Mouse (Mus musculus) thymus, postnatal 14 days (tissue): ENCODE results near the gene Klf2.
A peak's percentile ranks its signal among the peaks of the same experiment; 100 is the strongest.

ENCODE experiments used
- DNase-seq: peaks from one replicate; pipeline ENCODE4 v3.0.0; 2021

Gene Klf2

DNA sequence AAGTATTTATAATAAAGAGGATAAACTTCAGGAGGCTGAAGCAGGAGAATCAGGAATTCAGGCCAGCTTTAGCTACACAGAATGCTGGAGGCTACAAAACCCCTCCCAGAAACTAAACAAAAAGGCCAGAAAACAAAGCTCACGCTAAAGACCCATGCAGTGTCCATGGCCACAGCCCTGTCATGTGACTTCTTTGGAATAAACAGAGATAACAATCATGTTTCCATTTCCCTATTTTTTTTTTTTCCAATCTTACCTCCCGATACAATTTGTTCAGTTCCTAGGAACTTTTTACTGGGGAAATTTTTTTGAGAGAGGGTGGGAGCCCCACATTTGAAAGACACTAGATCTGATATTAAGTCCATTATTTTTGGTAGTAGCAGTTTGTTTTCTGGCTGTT is 17.4 kb downstream of the Klf2 start:
- DNase-seq = no peak

GRCm38 (mm10) chr8:72337034-72337433 is 18.2 kb downstream of the Klf2 start:
- DNase-seq = no peak

GRCm38 (mm10) chr8:72342556-72343300 is 23.9 kb downstream of the Klf2 start:
- no peak for DNase-seq

DNA sequence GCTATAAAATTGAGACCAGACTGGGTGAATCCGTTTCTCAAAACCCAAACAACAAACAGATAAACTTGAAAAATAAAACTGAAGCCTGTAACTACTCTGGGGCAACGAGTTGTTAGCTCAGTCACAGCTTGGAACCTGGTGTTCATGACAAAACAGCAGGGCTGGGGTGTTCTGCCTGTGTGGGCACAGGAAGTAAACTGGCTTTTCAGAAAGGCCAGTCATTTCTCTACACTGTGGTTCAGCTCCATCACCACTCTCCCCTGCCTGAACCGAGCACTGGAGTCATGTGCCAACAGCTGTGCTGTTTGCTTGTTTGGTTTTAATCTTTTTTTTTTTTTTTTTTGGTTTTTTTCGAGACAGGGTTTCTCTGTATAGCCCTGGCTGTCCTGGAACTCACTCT is 24.9 kb downstream of the Klf2 start:
- no peak for DNase-seq

- no peak for DNase-seq
Measured at GRCm38 (mm10) chr8:72347553-72347952, 28.7 kb downstream of the Klf2 start.

DNA sequence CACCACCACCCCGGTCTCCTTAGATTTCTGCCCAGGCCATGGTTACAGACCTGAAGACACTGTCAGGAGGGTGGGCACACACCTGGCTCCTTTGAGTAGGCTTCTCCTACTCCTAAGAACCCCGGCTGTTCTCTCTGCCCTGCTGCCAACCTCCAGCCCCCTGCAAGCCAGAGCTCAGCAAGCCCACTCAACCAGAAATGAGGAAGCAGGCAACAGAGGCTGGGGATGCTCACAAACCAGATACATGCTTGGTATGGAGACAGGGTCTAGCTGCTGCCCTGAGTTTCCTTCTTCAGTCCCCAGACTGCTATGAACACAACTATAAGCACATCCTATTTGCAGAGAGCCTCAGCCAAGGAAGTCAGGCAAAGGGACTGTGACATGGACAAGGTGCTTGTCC is 29.3 kb downstream of the Klf2 start:
- no peak for DNase-seq

DNA sequence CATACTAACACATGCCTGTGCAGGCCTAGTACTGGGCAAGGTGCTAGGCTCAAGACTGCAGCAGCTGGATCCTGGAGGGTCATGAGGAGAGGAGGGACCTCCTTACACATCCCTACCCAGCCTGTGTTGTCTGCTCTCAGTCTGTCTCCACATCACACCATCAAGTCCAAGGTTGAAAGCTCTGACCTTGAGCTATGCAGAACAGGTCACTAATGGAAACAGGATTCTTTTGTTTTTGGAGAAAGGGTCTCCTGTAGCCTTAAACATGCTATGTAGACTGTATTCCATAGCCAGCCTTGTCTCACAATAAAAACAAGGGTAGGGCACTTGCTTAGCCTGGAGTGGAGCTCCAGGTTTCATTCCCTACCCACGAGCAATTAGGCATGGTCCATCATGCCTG is 30.1 kb downstream of the Klf2 start:
- DNase-seq = no peak

DNA sequence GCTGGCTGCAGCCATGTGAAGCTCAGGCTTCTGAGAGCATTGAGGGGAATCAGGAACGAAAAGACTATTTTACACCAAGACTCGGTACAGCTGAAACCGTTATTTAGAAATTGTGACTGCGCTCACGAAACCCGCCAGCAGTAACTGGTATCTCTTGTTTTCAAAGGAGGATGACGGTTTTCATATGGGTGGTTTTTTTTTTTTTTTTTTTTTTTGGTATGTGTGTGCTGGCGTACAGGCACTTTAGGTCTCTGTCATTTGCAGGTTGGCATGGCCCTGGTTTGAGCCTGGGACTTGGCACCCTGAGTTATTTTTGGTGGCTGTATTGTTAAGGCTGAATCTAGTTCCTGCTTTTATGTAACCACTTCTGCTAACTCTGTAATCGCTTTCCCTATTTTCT is 31.0 kb downstream of the Klf2 start:
- DNase-seq = peak; percentile 38

GRCm38 (mm10) chr8:72350727-72351126 is 31.9 kb downstream of the Klf2 start:
- peak; percentile 75 for DNase-seq

DNA sequence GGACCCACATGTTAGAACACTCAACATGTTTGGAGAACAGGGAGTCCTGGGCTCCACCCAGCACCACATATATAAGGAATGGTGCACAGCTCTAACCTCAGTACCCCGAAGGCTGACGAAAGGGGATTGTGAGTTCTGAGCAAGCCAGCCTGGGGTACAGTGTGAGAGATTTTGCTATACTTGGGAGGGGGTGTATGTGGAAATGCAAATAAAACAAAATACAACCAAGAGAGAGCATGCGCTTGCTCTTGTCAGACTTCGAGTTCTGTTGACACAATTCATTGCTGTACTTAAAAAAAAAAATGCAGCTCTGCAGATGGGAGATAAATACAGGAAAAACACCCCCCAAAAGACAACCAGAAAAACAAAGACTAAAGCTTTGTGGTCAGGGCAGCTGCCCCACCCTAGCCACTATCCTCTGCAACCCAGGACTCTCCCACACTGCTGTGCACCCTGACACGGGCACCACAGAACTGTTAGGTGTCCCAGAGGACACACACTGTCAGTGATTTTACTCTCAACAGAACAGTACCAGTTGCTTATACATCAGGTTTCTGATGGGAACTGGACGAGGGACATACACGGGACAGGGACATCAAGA is 32.7 kb downstream of the Klf2 start:
- DNase-seq = no peak

DNA sequence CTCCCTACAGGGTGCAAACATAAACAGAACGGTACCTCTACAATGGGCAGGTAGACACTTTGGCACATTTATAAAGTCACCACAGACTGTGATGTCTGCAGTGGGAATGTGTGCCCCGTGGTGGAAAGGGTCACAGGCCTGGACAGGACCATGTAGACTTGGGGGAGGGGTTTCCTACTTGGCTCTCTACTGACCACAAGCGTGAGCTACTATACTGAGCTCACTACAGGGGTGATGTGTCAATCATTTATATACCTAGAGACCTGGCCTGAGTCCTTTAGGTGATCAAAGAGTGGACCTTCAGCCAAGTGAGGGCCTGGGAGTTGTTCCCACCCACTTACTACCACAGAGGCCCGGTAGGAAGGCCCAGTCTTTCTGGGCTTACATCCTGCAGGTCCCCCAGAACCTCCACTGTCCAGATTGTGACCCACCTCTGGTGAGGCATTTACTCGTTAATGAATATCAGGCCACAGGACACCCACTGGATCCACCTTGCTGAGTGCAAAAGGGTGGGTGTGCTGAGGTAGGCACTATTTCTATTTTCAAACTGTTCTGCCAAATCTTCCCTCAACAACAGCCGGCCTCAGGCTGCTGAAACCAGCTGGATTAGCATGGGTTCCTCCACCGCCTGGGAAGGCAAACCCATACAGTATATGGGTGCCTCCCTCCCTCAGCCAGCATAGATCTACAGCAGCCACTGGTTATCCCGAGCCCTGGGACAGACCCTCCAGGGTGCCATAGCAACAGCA is 34.3 kb downstream of the Klf2 start:
- DNase-seq = no peak

GRCm38 (mm10) chr8:72353700-72354045 is 34.8 kb downstream of the Klf2 start:
- peak; percentile 29 for DNase-seq

DNA sequence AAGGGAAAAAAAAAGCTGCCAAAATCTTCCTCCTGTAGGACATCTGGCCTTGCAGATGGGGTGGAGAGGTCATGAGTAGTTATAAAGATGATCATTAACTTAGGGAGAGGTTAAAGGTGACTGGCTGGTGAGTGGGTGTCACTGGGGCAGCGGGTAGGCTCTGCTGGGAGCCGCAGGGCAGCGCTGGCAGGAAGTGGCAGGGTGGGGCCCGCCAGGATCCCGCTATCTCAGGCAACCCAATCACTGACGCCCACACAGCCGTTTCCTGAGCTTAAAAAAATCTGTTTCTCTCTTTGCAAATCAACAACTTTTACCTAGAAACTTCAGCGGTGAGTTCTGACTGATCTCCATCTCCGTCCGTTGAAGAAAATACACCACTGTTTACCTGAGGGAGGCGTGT is 35.4 kb downstream of the Klf2 start:
- peak; percentile 81 for DNase-seq

DNA sequence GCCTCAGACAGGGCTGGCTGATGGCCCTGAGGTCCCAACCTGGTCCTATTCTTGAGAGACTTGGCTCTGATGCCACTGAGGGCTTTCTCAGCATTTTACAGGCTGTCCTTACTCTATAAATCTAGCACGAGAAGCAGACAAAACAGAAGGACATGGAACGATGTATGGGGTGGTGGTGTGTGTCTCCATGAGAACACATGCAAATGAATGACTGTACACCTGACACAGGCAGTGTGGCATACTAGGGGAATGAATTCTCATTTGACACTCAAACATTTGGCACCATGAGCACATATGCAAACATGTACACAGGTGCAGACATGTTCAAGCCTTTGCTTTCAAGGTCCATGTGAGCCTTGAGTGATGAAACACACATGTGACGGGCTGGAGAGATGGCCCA is 37.8 kb downstream of the Klf2 start:
- no peak for DNase-seq

GRCm38 (mm10) chr8:72360162-72360561 is 41.3 kb downstream of the Klf2 start:
- DNase-seq = no peak

- DNase-seq = no peak
Measured at GRCm38 (mm10) chr8:72362754-72363153, 43.9 kb downstream of the Klf2 start.

DNA sequence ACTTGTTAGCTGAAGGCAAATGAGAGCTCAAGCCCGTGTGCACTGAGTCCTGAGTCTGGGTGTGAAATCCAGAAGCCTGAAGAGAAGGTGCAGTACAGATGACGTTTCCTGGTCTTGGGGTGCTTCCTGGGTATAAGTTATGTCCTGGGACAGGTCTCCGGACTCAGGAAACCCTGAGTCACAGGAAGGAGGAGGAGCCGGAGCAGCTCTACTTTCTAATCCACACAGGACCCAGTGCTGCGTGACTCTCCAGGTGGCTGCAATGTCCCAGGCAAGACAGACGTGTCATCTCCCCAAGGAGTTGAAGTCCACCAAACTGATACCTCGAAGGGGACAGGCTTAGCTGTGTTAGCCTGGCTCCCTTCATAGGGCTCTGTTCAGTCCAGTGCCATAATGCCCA is 44.6 kb downstream of the Klf2 start:
- no peak for DNase-seq

- no peak for DNase-seq
Measured at GRCm38 (mm10) chr8:72365016-72365415, 46.2 kb downstream of the Klf2 start.

DNA sequence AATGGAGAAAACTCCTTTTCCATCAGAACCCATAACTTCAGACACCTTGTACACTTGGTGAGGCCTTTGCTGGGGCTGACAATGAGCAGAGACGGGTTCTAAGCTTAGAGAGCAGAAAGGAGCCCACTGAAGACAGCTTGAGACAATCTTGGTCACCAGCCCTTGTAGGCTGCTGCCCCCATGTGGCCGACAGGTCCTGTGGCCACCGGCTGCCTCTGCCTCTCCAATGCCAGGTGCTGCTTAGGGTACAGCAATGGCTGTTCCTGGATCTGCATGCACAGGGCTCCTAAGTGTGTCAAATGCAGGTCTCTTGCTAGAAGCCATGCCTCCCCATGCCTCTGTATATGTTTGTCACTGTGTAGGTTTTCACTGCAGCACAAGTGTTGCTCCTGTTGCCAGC is 47.0 kb downstream of the Klf2 start:
- DNase-seq = peak; percentile 89

- no peak for DNase-seq
Measured at GRCm38 (mm10) chr8:72366435-72366834, 47.6 kb downstream of the Klf2 start.
